Mouse (Mus musculus) lung, postnatal 4 days (tissue): ENCODE measurements at regions not wholly inside any gene's neighbourhood (a gene's known extent, or its start where the extent isn't known, plus 50 kb on each side); places are given as distances from the start of the nearest gene placed in this dataset.

Source experiments
- DNase-seq, 2 experiments: peaks; one replicate each; pipeline ENCODE4 v3.0.0; 2021

DNA sequence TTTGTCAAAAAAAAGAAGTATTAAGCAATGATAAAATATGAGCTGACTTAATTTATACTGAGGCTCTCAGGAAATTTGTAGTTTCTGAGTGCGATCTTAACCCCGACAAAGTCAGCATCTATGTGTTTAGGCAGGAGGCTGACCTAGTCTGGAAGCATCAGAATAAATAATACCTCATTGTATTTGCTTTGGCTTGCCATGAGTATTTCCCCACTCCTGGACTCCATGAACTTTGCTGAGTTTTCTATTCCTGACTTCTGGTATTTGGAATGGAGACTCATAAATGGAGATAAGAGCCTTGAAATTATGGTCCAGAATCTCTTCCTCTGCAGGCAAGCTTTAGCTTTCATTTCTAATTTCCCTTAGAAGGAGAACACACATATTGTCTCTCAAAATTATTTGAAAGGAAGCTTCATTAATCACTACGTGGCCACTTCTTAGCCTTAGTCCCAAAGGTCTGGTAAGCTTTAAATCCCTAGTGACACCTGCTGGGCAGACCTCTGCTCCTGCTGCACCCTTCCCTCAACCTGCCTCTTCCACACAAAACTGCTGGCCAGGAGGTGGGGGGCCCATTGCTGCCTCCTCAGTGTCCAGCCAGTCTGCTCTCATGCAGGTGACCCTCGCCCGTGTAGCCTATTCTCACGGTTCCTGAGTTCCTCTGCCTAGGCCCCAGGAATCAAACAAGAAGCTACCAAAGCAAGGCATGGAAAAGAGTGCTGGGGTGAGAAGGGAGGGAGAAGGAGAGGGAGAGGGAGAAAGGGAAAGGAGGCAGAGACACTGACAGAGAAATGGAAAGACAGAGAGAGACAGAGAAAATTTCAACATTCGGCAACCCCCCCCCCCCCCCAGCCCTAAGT, 173.6 kb upstream of the Klf12 start:
- DNase-seq, result no peak

DNA sequence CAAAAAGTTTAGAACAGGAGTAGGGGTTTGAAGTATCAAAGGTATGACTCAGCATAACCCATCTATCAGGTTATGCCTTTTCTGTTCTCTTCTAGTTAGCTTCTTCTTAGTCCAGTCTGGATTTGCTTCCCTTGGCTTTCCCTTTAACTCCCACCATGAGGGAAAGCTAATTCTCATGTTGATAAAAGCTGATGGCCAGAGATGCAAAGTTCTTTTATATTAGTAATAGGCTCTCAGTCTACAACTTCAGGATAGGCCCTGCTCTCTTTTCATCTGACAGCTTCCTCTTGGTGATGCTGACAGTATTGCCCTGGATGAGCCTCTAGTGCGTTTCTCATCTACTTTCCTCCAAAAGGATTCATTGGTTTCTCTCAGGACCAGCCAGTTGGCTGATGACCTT, 161.7 kb upstream of the Klf12 start:
- no peak for DNase-seq

DNA sequence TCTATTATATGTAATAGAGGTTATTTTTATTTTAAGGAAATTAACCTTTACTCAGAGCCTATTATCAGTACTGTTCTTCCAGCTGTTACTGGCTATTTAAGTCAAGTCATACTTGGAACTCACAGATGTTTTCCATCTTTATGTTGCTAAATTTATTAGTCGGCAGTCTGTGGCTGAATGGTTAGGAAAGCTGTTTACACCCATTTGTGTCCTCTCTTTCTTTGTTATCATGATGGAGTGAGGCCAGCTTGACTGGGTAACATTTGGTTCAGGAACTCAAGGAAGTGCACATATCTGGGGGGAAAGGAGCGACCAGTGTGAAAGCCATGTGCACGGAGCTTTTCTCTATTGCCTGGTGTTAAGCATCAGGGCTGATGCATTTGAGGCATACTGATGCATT, 160.4 kb upstream of the Klf12 start:
- no peak for DNase-seq

DNA sequence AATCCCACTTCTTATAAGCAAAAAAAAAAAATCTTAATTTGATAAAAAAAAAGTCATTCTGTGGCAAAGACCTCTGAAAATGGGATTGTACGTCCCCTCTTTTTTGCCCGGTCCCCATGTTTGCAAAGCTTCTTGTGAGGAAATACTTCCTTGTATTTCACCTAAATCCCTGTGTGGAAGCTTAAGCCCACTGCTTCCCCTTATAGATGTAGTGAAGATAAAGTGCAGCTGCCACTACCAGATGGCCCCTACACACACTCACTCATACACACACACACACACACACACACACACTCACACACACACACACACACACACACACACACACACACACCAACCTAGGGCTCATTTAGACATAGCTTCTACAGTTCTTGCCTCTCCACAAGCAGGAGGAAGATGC, 159.6 kb upstream of the Klf12 start:
- no peak for DNase-seq

DNA sequence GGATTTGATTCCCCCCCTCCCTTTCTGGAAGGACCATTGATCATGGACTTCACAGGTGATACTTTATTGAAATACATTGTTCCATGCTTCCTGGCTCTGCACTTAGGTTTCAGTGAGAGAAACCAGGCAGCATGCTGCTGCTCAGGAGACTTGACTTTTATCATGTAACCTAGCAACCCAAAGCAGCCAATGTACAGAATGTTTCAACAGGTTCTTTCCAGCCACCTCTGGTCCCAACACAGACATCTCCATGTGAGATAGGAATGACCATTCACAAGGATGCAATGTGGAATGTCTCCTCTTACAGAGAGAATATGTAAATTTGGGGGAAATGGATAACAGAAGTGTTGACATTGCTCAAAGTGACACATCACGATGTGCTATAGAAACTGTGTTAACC, 153.1 kb upstream of the Klf12 start:
- no peak for DNase-seq

DNA sequence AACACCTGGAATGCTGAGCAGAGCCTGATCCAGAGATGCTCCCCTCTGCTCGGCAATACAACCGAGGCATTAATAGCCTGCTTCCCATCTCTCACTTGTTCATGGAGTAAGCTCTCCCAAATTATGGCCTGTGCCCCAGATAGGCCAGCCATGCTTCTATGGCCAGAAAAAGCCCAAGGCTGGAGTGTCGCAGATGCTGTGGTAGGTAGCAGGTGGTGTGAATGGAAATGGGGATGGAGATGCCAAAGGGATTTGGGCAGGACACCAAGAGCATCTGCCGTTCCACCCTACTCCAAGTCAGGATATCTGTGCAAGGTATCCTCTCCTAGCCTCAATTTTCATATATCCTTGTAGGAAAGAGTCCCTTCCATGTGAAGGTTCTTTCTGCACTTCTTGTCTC, 145.2 kb upstream of the Klf12 start:
- DNase-seq, result no peak

DNA sequence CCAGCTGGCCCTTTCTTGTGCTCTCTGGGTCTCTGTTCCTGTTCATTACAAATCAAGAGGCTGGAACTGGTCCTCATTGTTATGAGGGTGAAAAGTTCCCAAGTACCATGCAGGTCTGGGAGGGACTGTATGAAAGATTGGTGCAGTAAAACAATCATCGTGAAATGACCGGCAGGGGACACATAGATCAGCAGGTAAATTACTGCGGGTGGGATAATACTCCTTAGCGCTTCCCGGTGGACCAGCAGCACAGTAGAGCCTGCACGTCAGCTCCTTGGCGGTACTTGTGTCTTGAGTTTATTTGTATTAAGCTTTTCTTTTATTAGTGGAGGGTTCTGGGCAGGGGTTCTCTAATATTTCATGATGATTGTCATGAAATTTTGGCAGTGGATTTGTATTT, 141.9 kb upstream of the Klf12 start:
- DNase-seq, result no peak

DNA sequence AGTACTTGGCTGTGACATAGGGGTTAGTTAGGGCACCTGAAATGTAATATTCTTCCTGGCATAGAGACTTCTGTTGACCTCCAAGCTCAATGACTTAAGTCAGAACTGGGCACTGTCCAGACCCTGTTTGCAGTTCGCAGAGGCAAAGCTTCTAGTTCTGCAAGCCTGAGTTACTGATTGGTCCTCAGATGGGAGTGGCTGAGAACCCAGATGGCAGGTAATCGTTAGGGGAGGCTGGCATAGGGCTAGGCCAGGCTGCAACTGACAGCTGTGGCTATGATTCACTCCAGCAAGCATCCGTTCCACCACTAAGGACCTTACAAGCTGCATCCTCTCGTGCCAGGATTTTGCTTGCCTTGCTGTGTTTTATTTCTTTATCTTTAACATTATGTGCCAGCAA, 139.3 kb upstream of the Klf12 start:
- DNase-seq, result no peak

DNA sequence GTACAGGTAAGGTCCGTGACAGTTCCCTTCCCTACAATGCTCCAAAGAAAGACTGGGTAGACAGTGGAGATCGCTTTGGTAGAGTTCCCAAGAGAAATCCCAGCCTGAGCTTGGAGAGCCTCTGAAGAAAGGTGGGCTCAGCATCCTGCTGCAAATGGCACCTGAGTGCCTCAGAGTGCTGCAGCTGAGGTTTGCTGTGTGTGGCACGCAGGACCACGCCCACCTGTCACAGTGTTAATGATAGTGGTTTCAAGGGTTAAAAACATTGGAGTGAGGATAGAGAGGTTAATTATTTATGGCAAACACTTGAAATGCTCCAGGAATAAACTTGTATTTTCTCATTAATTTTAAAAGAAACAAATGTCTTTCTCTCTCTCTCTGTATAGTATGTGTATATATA, 137.2 kb upstream of the Klf12 start:
- no peak for DNase-seq

DNA sequence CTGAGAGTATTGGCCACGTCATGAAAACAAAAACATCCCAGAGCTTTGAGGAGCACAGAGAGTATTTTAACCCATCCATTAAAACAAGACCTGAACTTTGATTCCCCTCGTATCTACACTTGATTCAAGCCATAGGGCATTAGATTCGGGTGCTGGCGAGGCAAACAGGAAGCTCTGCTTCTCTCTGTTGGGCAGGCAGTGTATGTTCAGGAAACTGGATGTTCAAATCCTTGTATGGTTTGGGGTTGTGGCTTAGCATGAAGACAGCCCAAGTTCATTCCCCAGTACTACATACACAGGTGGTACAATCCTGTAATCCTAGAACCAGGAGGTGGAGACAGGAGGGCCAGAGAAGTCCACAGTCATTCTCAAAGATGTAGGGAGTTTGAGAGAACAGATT, 130.6 kb upstream of the Klf12 start:
- no peak for DNase-seq

DNA sequence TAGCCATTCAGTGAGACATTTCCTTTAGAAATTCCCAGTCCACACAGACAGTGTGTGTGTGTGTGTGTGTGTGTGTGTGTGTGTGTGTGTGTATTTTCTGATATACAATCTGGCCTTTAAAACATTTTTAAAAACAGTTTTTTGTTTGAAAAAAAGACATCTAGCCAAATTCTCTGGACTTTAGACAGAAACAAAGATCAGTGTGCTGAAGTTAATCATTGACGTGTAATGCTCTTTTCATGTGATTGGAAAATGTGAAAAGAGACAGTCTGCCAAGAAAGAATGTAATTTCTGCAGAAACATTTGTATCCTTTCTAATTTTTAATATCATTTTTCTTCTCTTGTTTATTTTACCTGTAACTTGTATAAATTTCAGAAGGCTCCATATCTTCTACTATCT, 127.7 kb upstream of the Klf12 start:
- no peak for DNase-seq

DNA sequence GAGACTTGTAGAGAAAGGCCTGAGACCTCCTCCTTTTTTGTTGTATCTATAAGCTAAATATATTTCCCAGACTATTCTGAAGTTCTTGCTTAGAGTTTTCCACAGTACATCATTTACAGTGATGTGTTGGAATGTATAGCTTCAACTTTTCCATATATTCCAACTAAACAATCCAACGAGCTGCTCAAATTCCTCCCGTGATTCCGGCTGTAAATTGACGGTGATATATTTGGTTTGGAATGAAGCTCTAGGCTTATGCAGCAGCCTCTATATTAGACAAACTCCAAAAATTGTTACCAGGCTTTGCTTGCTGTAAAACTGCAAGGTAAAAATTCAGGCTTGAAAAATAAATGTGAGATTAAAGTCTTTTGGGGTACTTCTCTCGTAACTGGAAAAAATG, 112.7 kb upstream of the Klf12 start:
- no peak for DNase-seq

DNA sequence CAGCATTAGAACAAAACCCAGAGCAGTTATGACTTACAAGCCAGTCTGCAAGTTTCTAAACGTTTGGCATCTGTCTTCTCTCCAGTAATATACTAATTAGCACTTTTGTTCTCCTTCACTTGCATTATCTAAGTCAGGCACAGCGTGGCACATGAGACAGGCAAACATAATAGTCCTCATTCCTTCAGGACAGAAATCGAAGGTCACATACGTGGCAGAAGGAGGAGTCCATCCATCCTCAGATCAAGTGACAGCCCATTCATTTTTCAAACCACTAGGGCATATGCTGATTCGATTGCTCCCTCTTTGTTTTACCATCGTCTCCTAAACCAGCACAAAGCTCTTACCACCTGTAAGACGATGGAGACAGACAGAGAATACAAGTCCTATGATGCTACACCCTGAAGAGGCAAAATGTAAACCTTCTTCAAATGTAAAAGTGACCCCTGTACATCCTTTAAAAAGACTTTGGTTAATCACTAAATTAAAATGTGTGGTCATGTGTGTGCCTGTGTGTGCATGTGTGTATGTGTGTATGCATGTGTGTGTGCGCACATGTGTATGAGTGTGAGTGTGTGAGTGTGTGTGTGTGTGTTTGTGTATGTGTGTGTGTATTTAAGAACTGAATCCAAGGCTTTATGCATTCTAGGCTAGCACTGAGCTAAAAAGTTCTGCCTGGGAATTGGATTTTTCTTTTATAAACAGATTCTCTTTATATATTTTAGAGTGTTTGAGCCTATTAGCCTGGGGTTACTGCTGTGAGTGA, 90.9 kb upstream of the Klf12 start:
- no peak for DNase-seq

DNA sequence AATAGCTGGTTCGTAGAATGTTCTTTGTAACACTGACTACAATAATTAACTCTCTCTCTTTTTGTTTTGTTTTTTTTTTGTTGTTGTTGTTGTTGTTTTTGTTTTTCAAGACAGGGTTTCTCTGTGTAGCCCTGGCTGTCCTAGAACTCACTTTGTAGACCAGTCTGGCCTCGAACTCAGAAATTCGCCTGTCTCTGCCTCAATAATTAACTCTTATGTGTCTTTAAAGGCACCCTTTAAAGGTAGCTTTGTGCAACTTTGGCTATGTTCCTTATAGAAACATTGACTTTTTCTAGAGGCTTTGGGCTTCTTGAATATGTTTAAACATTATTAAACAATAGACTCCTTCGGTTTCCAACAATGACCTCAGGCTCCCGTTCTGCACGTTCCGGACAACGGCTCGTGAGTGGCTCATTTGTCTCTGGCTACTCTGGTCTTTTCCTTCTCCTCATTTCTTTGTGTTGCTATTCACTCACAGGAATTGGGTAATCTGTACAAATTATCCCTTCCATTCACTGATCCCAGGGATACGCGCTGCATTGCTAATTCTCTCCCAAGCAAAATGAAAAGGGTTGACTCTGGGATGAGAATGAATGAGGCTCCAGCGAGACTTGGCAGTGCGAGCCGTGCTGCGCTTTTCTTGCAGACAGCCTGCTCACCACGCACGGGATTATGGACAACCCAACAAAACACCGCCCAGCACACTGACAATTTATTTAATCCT, 90.2 kb upstream of the Klf12 start:
- DNase-seq, result peak in 1 of 2 experiments; percentile 20

DNA sequence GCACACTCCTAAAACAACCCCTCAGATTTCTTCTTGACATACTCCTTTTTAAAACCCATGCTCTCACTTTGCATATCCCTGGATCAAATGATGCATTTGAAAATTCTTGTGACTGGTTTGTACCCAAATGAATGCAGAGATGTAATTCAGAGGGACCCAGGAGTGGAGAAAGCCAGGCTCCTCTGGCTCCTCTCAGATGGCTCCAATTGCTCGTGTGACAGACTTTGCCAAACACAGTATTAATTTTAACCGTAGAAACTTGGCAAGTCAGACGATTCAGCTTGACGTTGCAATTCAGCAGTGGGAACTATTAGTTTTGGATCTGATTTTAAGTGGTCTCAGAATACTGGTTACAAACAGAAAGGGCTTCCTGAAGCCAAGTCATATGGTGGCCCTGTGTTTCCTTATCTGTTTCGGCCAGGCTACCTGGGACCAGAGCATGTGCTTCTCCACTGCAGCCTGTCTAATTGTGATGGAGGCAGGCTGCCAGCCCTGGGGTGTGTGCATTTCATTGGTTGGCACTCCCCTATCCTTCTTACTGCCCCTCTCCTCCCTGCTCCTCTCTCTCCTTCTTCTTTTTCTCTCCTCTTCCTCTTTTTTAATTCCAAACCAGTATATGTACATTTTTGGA, 81.9 kb upstream of the Klf12 start:
- DNase-seq, result no peak

DNA sequence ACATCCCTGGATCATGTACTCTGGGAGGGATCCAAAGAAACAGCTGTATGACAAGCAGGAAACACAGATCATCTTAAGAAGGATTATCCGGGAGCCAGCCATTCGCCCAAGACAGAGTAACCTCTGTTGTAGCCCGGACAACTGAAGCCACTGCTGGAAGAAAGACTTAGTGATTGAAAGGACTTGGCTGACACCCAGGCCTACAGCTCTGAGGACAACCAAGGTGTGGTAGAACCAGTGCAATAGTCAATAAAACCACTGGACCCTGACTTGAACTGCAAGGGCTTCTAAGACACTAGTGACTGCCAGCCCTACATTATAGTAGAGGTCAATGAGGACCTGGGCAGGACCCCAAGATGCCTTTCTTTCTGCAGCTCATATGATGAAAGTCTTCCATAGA, 78.3 kb upstream of the Klf12 start:
- no peak for DNase-seq

DNA sequence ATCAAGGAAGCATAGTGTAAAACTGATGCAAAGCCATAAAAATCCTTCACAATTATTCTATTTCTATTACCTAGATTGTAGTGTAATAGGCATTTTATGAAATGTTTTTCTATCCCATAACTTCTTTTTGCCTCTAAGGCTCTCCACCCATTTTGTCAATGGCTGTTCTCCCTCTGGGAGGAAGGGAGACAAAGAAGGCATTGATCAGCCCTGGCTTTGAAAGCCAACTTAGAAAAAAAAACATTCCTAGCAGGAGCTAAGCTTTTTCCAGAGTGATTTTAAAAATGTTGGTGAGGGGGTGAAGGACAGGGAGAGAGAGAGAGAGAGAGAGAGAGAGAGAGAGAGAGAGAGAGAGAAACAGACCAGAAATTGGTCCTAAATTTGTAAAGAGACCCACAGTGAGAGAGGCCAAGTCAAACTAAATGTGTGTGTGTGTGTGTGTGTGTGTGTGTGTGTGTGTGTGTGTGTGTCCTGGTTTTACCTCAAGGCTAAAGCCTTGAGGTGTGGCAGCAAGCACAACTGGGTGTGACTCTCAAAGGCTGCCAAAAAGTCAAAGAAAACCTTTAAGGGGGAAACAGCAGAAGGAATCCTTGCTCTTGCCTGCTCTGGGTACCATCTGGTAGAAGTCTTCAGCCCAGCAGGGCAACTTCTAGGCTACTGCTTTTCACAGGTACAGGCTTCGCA, 77.0 kb upstream of the Klf12 start:
- DNase-seq, result no peak

DNA sequence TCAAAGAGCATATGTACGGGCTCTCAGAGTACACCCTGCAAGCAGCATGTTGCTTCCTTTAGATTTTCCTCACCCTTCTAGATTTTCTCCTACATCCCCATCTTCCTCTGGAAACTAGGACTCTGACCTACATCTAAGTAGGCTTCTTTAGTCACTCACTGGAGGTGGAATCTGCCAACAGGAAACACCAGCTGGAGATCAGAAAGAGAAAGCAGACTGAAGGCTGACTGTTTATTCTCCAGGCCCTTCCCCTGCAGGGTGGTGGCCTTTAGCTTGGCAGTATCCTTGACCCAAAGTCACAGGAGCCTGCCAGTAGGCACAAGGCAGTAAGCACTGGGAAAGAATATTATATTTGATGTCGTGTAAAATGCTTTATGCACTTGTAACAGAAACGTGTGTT, 75.4 kb upstream of the Klf12 start:
- DNase-seq, result peak in 1 of 2 experiments; percentile 21

DNA sequence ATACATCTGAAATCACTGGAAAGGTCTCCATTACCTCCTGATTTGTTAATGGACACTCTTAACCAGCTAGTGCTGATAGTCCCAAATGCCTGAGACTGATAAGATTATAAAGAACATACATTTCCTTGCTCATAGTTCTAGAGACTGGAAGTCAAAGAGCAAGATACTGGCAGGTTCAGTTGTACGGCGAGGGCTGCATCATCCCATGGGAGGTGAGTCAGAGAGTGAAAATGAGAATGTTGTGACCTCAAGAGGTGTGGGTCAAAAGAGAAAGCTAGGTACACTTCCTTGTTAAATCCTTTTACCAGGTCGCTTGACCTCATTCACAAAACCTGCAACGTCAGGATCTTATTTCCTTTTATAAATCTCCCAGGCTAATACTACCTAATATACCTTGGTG, 72.7 kb upstream of the Klf12 start:
- DNase-seq, result no peak

DNA sequence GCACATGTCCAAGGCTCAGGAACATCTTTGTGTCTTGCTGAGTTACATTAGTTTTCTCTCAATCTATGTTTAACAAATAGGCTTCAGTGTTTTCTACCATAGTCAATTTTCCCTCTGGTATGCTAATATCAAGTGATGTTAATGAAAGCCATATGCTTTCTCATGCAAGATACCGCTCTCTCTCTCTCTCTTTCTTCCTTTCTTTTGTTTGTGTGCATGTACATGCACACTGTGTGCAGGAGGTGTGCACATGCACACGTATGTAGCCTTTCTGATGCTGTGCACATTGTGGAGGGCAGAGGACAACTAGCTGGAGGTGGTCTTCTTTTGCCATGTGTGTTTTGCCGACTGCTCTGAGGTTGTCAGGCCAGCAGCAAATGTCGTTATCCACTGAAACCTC, 69.0 kb upstream of the Klf12 start:
- DNase-seq, result no peak

DNA sequence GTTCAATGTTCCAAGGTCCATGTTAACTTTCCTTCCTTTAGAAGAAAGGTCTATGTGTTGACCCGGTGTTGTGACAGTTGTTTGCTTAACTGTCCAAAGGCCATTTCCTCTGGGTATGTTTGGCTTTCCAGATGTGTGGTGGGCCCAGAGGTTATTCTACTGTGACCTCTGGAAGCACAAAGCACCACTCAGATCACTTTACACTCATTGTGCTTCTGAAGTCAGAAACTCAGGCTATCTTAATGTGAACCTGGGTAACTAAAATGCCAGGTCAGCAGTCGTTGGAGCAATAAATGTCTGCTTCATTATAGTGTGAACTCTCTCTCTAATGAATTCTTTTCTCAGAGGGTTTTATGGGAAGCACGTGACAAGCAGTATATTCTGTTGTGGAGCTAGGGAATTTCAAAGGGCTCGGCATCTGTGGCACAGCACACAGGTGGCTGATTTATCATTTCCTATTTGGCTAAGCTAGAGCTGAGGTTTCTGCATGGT, 68.5 kb upstream of the Klf12 start:
- DNase-seq, result no peak

DNA sequence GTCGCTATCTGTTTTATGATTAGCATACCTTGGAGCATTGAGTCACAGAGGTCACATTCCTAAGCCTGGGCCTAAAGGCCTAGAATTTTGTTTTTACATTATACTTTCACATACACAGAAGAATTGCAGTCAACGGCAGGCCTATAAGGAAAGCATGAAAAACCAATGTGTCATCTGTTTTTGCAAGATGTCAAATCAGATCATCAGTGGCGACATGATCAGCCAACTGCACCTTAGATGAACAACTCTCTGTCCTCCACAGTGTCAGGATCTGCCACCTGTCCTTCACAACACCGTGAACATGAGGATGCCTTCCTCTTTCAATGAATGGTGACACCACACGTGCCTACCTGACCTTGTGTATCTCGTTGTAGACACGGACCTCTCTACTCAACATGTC, 66.5 kb upstream of the Klf12 start:
- DNase-seq, result no peak
